Mouse (Mus musculus): ENCODE measurements around the gene Tas1r3. TPM values are rescaled to one million over a fixed set of nuclear protein-coding genes. Genes with fewer than 3 reads are reported as not detected.
A peak's percentile ranks its signal among the peaks of the same experiment; 100 is the strongest.

Gene Tas1r3
- total and polyA plus RNA-seq, 2 experiments from 2014 or later, result 0.12 to 0.38 TPM

- peak; percentile 63 for TF ChIP-seq CTCF (IDR thresholded peaks at IDR 0.05)
- H3K9ac ChIP-seq (replicated peaks; ENCODE audit: low read length, poor library complexity, severe bottlenecking), result no peak overlapping the region
- no peaks in the 10 kb centered on the region for H3K9me3 ChIP-seq (ENCODE audit: low read length)
- peaks cover 68% of the 10 kb centered on the region for H3K36me3 ChIP-seq (ENCODE audit: insufficient read depth, low read length)
- no peak overlapping the region for H3K4me2 ChIP-seq (ENCODE audit: low read depth, low read length, poor library complexity, severe bottlenecking)
- H3K27ac ChIP-seq (ENCODE audit: low read depth, low read length), result no peak overlapping the region
- no peak overlapping the region for H3K4me3 ChIP-seq (ENCODE audit: low read depth, low read length)
- no peaks in the 10 kb centered on the region for H3K27me3 ChIP-seq (ENCODE audit: insufficient read depth, low read length)
- DNase-seq (ENCODE audit: low spot score) (peak; percentile 49), ATAC-seq (ENCODE audit: low FRiP score) (no peak)
- 90% methylated on average over 13 of the region's 13 CpGs for WGBS
- H3K4me1 ChIP-seq (ENCODE audit: insufficient read depth, low read length), result no peaks in the 10 kb centered on the region
These were observed 41.3 kb upstream of the Tas1r3 start for GRCm38 (mm10) chr4:155904318-155905102.

DNA sequence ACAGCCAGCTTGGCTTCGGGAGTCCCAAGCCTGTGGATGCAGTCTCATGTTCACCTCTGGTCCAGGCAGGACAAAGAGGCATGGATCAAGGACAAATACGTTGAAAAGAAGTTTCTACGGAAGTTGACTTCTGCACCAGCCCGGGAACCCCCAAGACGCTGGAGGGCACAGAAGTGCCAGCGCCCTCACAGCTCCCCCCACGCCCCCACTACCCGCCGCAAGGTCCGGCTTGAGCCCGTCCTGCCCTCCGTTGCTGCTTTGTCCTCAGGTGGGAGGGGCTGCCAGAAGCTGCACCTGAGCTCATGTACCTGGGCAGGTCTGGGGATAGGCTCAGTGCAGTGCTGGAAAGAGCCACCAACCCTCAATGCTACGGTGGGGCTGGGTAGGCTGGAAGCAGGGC is 40.1 kb upstream of the Tas1r3 start:
- no peaks in the 10 kb centered on the region for H3K27me3 ChIP-seq (ENCODE audit: insufficient read depth, low read length)
- no peak overlapping the region for H3K4me2 ChIP-seq (ENCODE audit: low read depth, low read length, poor library complexity, severe bottlenecking)
- ATAC-seq (ENCODE audit: low FRiP score) (no peak), DNase-seq (ENCODE audit: low spot score) (no peak)
- H3K36me3 ChIP-seq (ENCODE audit: insufficient read depth, low read length), result peaks cover 81% of the 10 kb centered on the region
- H3K4me3 ChIP-seq (ENCODE audit: low read depth, low read length), result no peak overlapping the region
- WGBS, result 97% methylated on average over 13 of the region's 13 CpGs
- H3K9ac ChIP-seq (replicated peaks; ENCODE audit: low read length, poor library complexity, severe bottlenecking), result no peak overlapping the region
- H3K9me3 ChIP-seq (ENCODE audit: low read length), result no peaks in the 10 kb centered on the region
- H3K27ac ChIP-seq (ENCODE audit: low read depth, low read length), result no peak overlapping the region
- no peak for TF ChIP-seq CTCF (IDR thresholded peaks at IDR 0.05)
- no peaks in the 10 kb centered on the region for H3K4me1 ChIP-seq (ENCODE audit: insufficient read depth, low read length)

- WGBS, result 83% methylated on average over 3 of the region's 3 CpGs
- no peak overlapping the region for H3K4me3 ChIP-seq (ENCODE audit: low read depth, low read length)
- H3K9ac ChIP-seq (replicated peaks; ENCODE audit: low read length, poor library complexity, severe bottlenecking), result no peak overlapping the region
- DNase-seq (ENCODE audit: low spot score) (peak; percentile 67), ATAC-seq (ENCODE audit: low FRiP score) (no peak)
- H3K27ac ChIP-seq (ENCODE audit: low read depth, low read length), result no peak overlapping the region
- no peaks in the 10 kb centered on the region for H3K9me3 ChIP-seq (ENCODE audit: low read length)
- H3K27me3 ChIP-seq (ENCODE audit: insufficient read depth, low read length), result no peaks in the 10 kb centered on the region
- no peak overlapping the region for H3K4me2 ChIP-seq (ENCODE audit: low read depth, low read length, poor library complexity, severe bottlenecking)
- no peaks in the 10 kb centered on the region for H3K4me1 ChIP-seq (ENCODE audit: insufficient read depth, low read length)
- TF ChIP-seq CTCF (IDR thresholded peaks at IDR 0.05), result no peak
- peaks cover 83% of the 10 kb centered on the region for H3K36me3 ChIP-seq (ENCODE audit: insufficient read depth, low read length)
These were observed 38.0 kb upstream of the Tas1r3 start for GRCm38 (mm10) chr4:155901205-155901604.

DNA sequence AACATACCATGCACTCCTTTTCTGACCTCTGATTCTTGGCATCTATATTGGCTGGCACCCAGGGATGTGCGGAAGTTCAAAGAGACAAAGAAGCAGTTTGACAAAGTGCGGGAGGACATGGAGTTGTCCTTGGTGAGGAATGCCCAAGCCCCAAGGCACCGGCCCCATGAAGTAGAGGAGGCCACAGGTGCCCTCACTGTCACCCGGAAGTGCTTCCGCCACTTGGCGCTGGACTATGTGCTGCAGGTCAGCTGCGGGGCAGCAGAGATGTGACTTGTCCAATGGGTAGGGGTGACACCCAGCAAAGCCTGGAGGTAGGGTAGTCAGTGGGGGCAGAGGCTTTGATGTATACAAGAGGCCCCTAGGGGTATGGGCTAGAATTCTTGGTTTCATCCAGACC is 36.2 kb upstream of the Tas1r3 start:
- H3K36me3 ChIP-seq (ENCODE audit: insufficient read depth, low read length), result peaks cover 66% of the 10 kb centered on the region
- DNase-seq (ENCODE audit: low spot score) (no peak), ATAC-seq (ENCODE audit: low FRiP score) (no peak)
- peaks cover 12% of the 10 kb centered on the region for H3K4me1 ChIP-seq (ENCODE audit: insufficient read depth, low read length)
- WGBS, result 96% methylated on average over 7 of the region's 7 CpGs
- no peak overlapping the region for H3K4me3 ChIP-seq (ENCODE audit: low read depth, low read length)
- H3K9ac ChIP-seq (replicated peaks; ENCODE audit: low read length, poor library complexity, severe bottlenecking), result no peak overlapping the region
- no peak overlapping the region for H3K4me2 ChIP-seq (ENCODE audit: low read depth, low read length, poor library complexity, severe bottlenecking)
- no peaks in the 10 kb centered on the region for H3K27me3 ChIP-seq (ENCODE audit: insufficient read depth, low read length)
- no peak for TF ChIP-seq CTCF (IDR thresholded peaks at IDR 0.05)
- no peak overlapping the region for H3K27ac ChIP-seq (ENCODE audit: low read depth, low read length)
- no peaks in the 10 kb centered on the region for H3K9me3 ChIP-seq (ENCODE audit: low read length)

- H3K27me3 ChIP-seq (ENCODE audit: insufficient read depth, low read length), result no peaks in the 10 kb centered on the region
- H3K4me1 ChIP-seq (ENCODE audit: insufficient read depth, low read length), result peaks cover 22% of the 10 kb centered on the region
- no peak for TF ChIP-seq CTCF (IDR thresholded peaks at IDR 0.05)
- no peak overlapping the region for H3K27ac ChIP-seq (ENCODE audit: low read depth, low read length)
- no peak overlapping the region for H3K9ac ChIP-seq (replicated peaks; ENCODE audit: low read length, poor library complexity, severe bottlenecking)
- no peaks in the 10 kb centered on the region for H3K9me3 ChIP-seq (ENCODE audit: low read length)
- 100% methylated on average over 2 of the region's 2 CpGs for WGBS
- peaks cover 56% of the 10 kb centered on the region for H3K36me3 ChIP-seq (ENCODE audit: insufficient read depth, low read length)
- DNase-seq (ENCODE audit: low spot score) (no peak), ATAC-seq (ENCODE audit: low FRiP score) (no peak)
- no peak overlapping the region for H3K4me2 ChIP-seq (ENCODE audit: low read depth, low read length, poor library complexity, severe bottlenecking)
- no peak overlapping the region for H3K4me3 ChIP-seq (ENCODE audit: low read depth, low read length)
These were observed 35.2 kb upstream of the Tas1r3 start for GRCm38 (mm10) chr4:155898318-155898717.

- DNase-seq (ENCODE audit: low spot score) (no peak), ATAC-seq (ENCODE audit: low FRiP score) (no peak)
- 97% methylated on average over 12 of the region's 12 CpGs for WGBS
- H3K36me3 ChIP-seq (ENCODE audit: insufficient read depth, low read length), result peaks cover 38% of the 10 kb centered on the region
- H3K27ac ChIP-seq (ENCODE audit: low read depth, low read length), result no peak overlapping the region
- H3K9ac ChIP-seq (replicated peaks; ENCODE audit: low read length, poor library complexity, severe bottlenecking), result no peak overlapping the region
- TF ChIP-seq CTCF (IDR thresholded peaks at IDR 0.05), result no peak
- no peak overlapping the region for H3K4me3 ChIP-seq (ENCODE audit: low read depth, low read length)
- H3K9me3 ChIP-seq (ENCODE audit: low read length), result no peaks in the 10 kb centered on the region
- H3K4me1 ChIP-seq (ENCODE audit: insufficient read depth, low read length), result peaks cover 22% of the 10 kb centered on the region
- H3K4me2 ChIP-seq (ENCODE audit: low read depth, low read length, poor library complexity, severe bottlenecking), result no peak overlapping the region
- no peaks in the 10 kb centered on the region for H3K27me3 ChIP-seq (ENCODE audit: insufficient read depth, low read length)
These were observed 33.3 kb upstream of the Tas1r3 start for GRCm38 (mm10) chr4:155896461-155896860.
